Mouse (Mus musculus): ENCODE measurements around the gene 4930516K23Rik.

The 4930516K23Rik gene

DNA sequence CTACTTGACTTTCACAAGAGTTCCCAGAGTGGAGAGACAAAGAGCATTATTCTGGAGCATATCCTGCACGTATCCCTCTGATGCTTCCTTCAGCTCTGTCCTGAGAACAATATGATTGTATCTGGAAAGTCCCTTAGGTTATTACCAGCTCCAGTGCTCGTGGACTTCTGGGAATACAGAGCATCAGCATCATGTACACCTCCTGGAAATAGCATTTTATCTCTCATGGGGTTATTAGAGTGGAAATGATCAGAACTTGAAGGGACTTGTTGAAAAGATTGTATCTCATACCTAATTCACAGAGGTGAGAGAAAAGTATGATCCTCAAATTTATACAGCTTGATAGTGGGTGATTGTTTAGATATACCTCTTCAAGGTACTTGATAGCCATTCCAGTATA is at the start of gene 4930516K23Rik:
TSS of gene 4930516K23Rik (minus strand) at position 101 of the 400 bp plus-strand sequence.
- DNase-seq (ENCODE audit: low spot score in 2 of 2) = no peak

- no peak for DNase-seq (ENCODE audit: low spot score in 2 of 2)
These were observed 43.4 kb upstream of the 4930516K23Rik start, which contains the start of gene Olfr646 for GRCm38 (mm10) chr7:104104757-104104972. TSS of gene Olfr646 (plus strand) at chr7:104104873.

DNA sequence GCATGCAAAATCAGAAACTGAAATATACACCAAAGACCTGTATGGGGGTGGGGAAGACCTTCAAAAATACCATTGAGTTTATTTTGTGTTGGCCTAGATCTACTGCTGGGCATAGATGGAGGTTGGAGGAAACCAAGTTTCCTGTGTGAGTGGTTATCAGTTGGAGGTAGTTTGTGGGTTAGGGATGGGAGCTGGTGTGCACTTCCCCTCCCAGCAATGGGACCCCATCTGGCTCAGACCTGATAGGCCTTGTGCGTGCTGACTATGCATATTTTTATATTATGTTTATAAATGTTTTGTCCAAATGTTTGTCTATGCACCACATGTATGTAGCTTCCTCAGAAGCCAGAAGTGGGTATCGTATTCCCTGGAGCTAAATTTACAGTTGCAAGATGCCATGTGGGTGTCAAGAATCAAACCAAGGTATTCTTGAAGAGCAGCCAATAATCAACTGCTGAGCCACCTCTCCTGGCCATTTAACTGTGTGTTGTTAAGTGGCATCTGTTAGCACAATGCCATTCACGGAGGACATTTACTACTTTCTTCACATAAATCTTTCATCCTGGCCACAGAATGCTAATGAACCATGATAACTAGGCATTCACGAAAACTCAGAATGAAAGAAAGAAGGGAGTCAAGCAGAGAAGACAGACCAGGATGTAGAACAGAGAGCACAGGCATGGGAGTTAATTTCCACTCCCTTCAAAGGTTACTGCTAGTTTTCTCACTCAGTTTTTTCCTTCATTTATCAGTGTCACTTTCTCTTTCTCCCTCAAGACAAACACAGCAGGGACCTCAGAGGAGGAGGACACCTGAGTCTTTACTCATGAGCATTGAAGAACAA is 42.9 kb upstream of the 4930516K23Rik start:
- DNase-seq (ENCODE audit: low spot score in 2 of 2) = no peak

DNA sequence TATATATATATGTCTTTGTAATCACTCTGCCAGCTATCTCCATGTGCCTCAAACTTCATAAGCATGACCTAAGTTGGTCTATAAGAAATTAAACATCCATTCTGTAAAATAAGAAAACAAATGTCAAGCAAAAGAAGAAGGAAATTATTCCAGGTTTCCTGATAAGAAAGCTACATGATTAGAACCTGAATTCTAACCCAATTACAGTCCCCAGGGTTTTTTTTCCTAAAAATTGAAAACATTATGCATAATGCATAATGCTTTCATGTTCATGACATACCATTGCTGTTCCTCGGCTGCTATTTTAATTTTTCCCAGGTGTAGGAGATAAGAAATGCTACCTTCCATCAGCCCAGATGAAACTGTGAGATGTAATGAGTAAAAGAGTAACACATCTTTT is 24.1 kb upstream of the 4930516K23Rik start, which contains the start of gene Olfr645:
TSS of gene Olfr645 (minus strand) at position 101 of the 400 bp plus-strand sequence.
- no peak for DNase-seq (ENCODE audit: low spot score in 2 of 2)

GRCm38 (mm10) chr7:104071769-104072168 is 10.5 kb upstream of the 4930516K23Rik start, which contains the start of gene Olfr644:
TSS of gene Olfr644 (minus strand) at chr7:104071869.
- DNase-seq (ENCODE audit: low spot score in 2 of 2) = no peak

- DNase-seq (ENCODE audit: low spot score in 2 of 2) = no peak
These were observed 2.0 kb downstream of the 4930516K23Rik start for GRCm38 (mm10) chr7:104059215-104059614.

- DNase-seq (ENCODE audit: low spot score in 2 of 2) = no peak
These were observed 8.7 kb downstream of the 4930516K23Rik start, which contains the start of gene Olfr642 for GRCm38 (mm10) chr7:104052566-104052965. TSS of gene Olfr642 (minus strand) at chr7:104052666.

DNA sequence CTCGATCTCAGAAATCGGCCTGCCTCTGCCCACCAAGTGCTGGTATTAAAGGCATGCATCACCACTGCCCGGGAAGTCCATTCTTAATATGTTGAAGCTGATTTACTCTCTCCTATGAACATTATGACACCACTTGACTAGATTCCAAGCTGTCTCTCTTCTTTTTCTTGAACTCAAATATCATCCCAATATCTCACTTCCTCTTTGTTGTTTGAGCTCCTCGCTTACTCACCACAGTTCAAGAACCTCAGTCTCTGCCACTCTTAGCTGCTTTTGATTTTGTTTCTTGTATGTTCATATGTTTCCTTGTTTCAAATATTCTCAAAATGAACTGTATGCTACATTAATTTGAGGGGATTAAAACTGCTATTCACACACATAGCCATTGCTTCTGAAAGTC is 10.5 kb downstream of the 4930516K23Rik start:
- DNase-seq (ENCODE audit: low spot score in 2 of 2) = no peak

GRCm38 (mm10) chr7:104035145-104035544 is 26.1 kb downstream of the 4930516K23Rik start, which contains the start of gene Olfr641:
TSS of gene Olfr641 (plus strand) at chr7:104035445.
- DNase-seq (ENCODE audit: low spot score in 2 of 2) = no peak

GRCm38 (mm10) chr7:104026978-104027377 is 34.3 kb downstream of the 4930516K23Rik start:
- no peak for DNase-seq (ENCODE audit: low spot score in 2 of 2)

GRCm38 (mm10) chr7:104025473-104025872 is 35.8 kb downstream of the 4930516K23Rik start, which contains the start of gene Olfr640:
TSS of gene Olfr640 (minus strand) at chr7:104025573.
- no peak for DNase-seq (ENCODE audit: low spot score in 2 of 2)

DNA sequence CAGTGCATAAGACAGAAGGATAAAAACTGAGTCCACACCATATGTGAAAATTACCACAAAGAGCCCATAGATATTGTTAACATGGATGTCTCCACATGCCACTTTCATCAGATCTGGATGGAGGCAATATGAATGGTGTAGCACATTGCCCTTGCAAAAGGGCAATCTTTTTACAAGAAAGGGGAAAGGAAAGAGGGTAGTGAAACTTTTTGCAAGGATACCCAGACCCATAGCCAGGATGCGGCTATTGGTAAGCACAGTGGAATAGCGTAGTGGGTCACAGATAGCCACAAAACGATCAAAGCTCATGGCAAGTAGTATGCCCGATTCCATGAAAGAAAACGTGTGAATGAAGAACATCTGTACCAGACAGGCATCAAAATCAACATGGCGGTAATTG is 39.6 kb downstream of the 4930516K23Rik start:
- no peak for DNase-seq (ENCODE audit: low spot score in 2 of 2)

- no peak for DNase-seq (ENCODE audit: low spot score in 2 of 2)
These were observed 42.3 kb downstream of the 4930516K23Rik start for GRCm38 (mm10) chr7:104018953-104019352.

DNA sequence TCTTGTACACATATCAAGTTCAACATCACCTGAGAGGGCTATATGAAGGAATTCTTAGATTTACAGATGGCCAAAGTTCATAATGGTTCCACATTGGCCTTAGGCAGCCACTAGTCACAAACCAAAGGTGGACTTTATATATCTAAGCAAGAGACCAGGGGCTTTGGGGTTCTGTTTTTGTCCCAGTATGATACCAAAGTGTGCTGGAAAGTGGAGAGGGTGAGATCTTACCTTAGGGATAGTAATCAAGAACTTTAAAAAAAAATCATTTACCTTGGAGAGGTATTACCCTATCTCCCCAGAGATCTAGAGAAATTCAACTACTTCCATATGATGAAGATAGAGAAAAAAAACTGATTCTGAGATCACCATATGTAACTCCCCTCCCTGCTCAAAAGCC is 44.0 kb downstream of the 4930516K23Rik start, which contains the start of gene Olfr639:
TSS of gene Olfr639 (minus strand) at position 101 of the 400 bp plus-strand sequence.
- no peak for DNase-seq (ENCODE audit: low spot score in 2 of 2)

All from cerebellum, postnatal 4 days (tissue).